Mouse (Mus musculus): ENCODE results near the gene Cbx7.
"Not testable (repeated sequence)": the region's sequence is repeated elsewhere in the genome, so short reads cannot be mapped to it uniquely, and the experiment has no call there.

The Cbx7 gene

GRCm38 (mm10) chr15:79926856-79927416 lies 44.0 kb downstream of the Cbx7 start:
- DNase-seq (ENCODE audit: low spot score): no peak

- no peak for DNase-seq (ENCODE audit: low spot score)
Measured at GRCm38 (mm10) chr15:79919787-79920186, 51.1 kb downstream of the Cbx7 start.

GRCm38 (mm10) chr15:79918485-79918884 lies 52.4 kb downstream of the Cbx7 start:
- DNase-seq (ENCODE audit: low spot score): no peak

GRCm38 (mm10) chr15:79917111-79917720 lies 53.7 kb downstream of the Cbx7 start:
- DNase-seq (ENCODE audit: low spot score): no peak

- DNase-seq (ENCODE audit: low spot score): no peak
Measured at GRCm38 (mm10) chr15:79916150-79916549, 54.8 kb downstream of the Cbx7 start.

- no peak for DNase-seq (ENCODE audit: low spot score)
Measured at GRCm38 (mm10) chr15:79914357-79914756, 56.6 kb downstream of the Cbx7 start.

GRCm38 (mm10) chr15:79913761-79914346 lies 57.1 kb downstream of the Cbx7 start:
- DNase-seq (ENCODE audit: low spot score): no peak

GRCm38 (mm10) chr15:79911339-79911738 lies 59.6 kb downstream of the Cbx7 start:
- DNase-seq (ENCODE audit: low spot score): no peak

- not testable (repeated sequence) for DNase-seq (ENCODE audit: low spot score)
Measured at GRCm38 (mm10) chr15:79910812-79911211, 60.1 kb downstream of the Cbx7 start.

- DNase-seq (ENCODE audit: low spot score): not testable (repeated sequence)
Measured at GRCm38 (mm10) chr15:79909006-79909405, 61.9 kb downstream of the Cbx7 start.

GRCm38 (mm10) chr15:79906855-79907254 lies 64.1 kb downstream of the Cbx7 start:
- no peak for DNase-seq (ENCODE audit: low spot score)

- no peak for DNase-seq (ENCODE audit: low spot score)
Measured at GRCm38 (mm10) chr15:79905211-79905610, 65.7 kb downstream of the Cbx7 start.

GRCm38 (mm10) chr15:79904678-79905077 lies 66.2 kb downstream of the Cbx7 start:
- not testable (repeated sequence) for DNase-seq (ENCODE audit: low spot score)

- DNase-seq (ENCODE audit: low spot score): no peak
Measured at GRCm38 (mm10) chr15:79903963-79904362, 67.0 kb downstream of the Cbx7 start.

GRCm38 (mm10) chr15:79903081-79903480 lies 67.8 kb downstream of the Cbx7 start:
- DNase-seq (ENCODE audit: low spot score): not testable (repeated sequence)

- no peak for DNase-seq (ENCODE audit: low spot score)
Measured at GRCm38 (mm10) chr15:79901399-79901798, 69.5 kb downstream of the Cbx7 start.

GRCm38 (mm10) chr15:79900751-79901150 lies 70.2 kb downstream of the Cbx7 start:
- no peak for DNase-seq (ENCODE audit: low spot score)

- no peak for DNase-seq (ENCODE audit: low spot score)
Measured at GRCm38 (mm10) chr15:79899828-79900510, 71.0 kb downstream of the Cbx7 start.

GRCm38 (mm10) chr15:79898988-79899387 lies 71.9 kb downstream of the Cbx7 start:
- no peak for DNase-seq (ENCODE audit: low spot score)

- DNase-seq (ENCODE audit: low spot score): no peak
Measured at GRCm38 (mm10) chr15:79896080-79896725, 74.7 kb downstream of the Cbx7 start.

- not testable (repeated sequence) for DNase-seq (ENCODE audit: low spot score)
Measured at GRCm38 (mm10) chr15:79895221-79896079, 75.5 kb downstream of the Cbx7 start.

GRCm38 (mm10) chr15:79894343-79894742 lies 76.6 kb downstream of the Cbx7 start:
- DNase-seq (ENCODE audit: low spot score): no peak
